Mouse (Mus musculus): Measurements from ENCODE around the gene Got1. TPM values are rescaled to one million over a fixed set of nuclear protein-coding genes. Genes with fewer than 3 reads are reported as not detected.
A peak's percentile ranks its signal among the peaks of the same experiment; 100 is the strongest.

The Got1 gene
- polyA plus RNA-seq, 1 experiment = 528 TPM

- 62% methylated on average over 9 of the region's 10 CpGs for WGBS
- no peak for DNase-seq
- no peak overlapping the region for H3K27ac ChIP-seq (ENCODE audit: insufficient read depth, low read length)
- no peaks in the 10 kb centered on the region for H3K27me3 ChIP-seq (ENCODE audit: control insufficient read depth, insufficient read depth, low read length)
- TF ChIP-seq CTCF (IDR thresholded peaks at IDR 0.05; ENCODE audit: borderline replicate concordance, insufficient read depth, low read depth, low read length) (no peak), POLR2A (IDR thresholded peaks at IDR 0.05; ENCODE audit: borderline replicate concordance, insufficient read depth, low read length) (no peak)
- peak overlapping the region; percentile 14 for H3K4me3 ChIP-seq (replicated peaks; ENCODE audit: insufficient read depth, low read depth, low read length)
- H3K4me1 ChIP-seq (ENCODE audit: control insufficient read depth, insufficient read depth, low read length) = peaks cover 15% of the 10 kb centered on the region
Observed at GRCm38 (mm10) chr19:43520402-43520801, 4.0 kb downstream of the Got1 start.

- Histone ChIP-seq H3K4me1 (ENCODE audit: control insufficient read depth, insufficient read depth, low read length) (peaks cover 15% of the 10 kb centered on the region), H3K27me3 (ENCODE audit: control insufficient read depth, insufficient read depth, low read length) (no peaks in the 10 kb centered on the region), H3K27ac (ENCODE audit: insufficient read depth, low read length) (no peak overlapping the region), H3K4me3 (replicated peaks; ENCODE audit: insufficient read depth, low read depth, low read length) (no peak overlapping the region)
- 38% methylated on average over 10 of the region's 10 CpGs for WGBS
- no peak for TF ChIP-seq CTCF (IDR thresholded peaks at IDR 0.05; ENCODE audit: borderline replicate concordance, insufficient read depth, low read depth, low read length)
- no peak for TF ChIP-seq POLR2A (IDR thresholded peaks at IDR 0.05; ENCODE audit: borderline replicate concordance, insufficient read depth, low read length)
- no peak for DNase-seq
Observed at GRCm38 (mm10) chr19:43519226-43519625, 5.2 kb downstream of the Got1 start.

- H3K27me3 ChIP-seq (ENCODE audit: control insufficient read depth, insufficient read depth, low read length) = no peaks in the 10 kb centered on the region
- H3K27ac ChIP-seq (ENCODE audit: insufficient read depth, low read length) = no peak overlapping the region
- TF ChIP-seq POLR2A (IDR thresholded peaks at IDR 0.05; ENCODE audit: borderline replicate concordance, insufficient read depth, low read length) (no peak), CTCF (IDR thresholded peaks at IDR 0.05; ENCODE audit: borderline replicate concordance, insufficient read depth, low read depth, low read length) (no peak)
- WGBS = 79% methylated on average over 7 of the region's 7 CpGs
- H3K4me1 ChIP-seq (ENCODE audit: control insufficient read depth, insufficient read depth, low read length) = peaks cover 15% of the 10 kb centered on the region
- DNase-seq = no peak
- no peak overlapping the region for H3K4me3 ChIP-seq (replicated peaks; ENCODE audit: insufficient read depth, low read depth, low read length)
Observed at GRCm38 (mm10) chr19:43518261-43518660, 6.1 kb downstream of the Got1 start.

GRCm38 (mm10) chr19:43517808-43518207 lies 6.6 kb downstream of the Got1 start:
- H3K27me3 ChIP-seq (ENCODE audit: control insufficient read depth, insufficient read depth, low read length) = no peaks in the 10 kb centered on the region
- WGBS = 36% methylated on average over 7 of the region's 7 CpGs
- no peak for TF ChIP-seq CTCF (IDR thresholded peaks at IDR 0.05; ENCODE audit: borderline replicate concordance, insufficient read depth, low read depth, low read length)
- no peak for TF ChIP-seq POLR2A (IDR thresholded peaks at IDR 0.05; ENCODE audit: borderline replicate concordance, insufficient read depth, low read length)
- no peak overlapping the region for H3K27ac ChIP-seq (ENCODE audit: insufficient read depth, low read length)
- peaks cover 15% of the 10 kb centered on the region for H3K4me1 ChIP-seq (ENCODE audit: control insufficient read depth, insufficient read depth, low read length)
- no peak overlapping the region for H3K4me3 ChIP-seq (replicated peaks; ENCODE audit: insufficient read depth, low read depth, low read length)
- no peak for DNase-seq

- DNase-seq = no peak
- Histone ChIP-seq H3K27ac (ENCODE audit: insufficient read depth, low read length) (no peak overlapping the region), H3K4me3 (replicated peaks; ENCODE audit: insufficient read depth, low read depth, low read length) (no peak overlapping the region), H3K27me3 (ENCODE audit: control insufficient read depth, insufficient read depth, low read length) (no peaks in the 10 kb centered on the region), H3K4me1 (ENCODE audit: control insufficient read depth, insufficient read depth, low read length) (peaks cover 15% of the 10 kb centered on the region)
- no peak for TF ChIP-seq POLR2A (IDR thresholded peaks at IDR 0.05; ENCODE audit: borderline replicate concordance, insufficient read depth, low read length)
- no peak for TF ChIP-seq CTCF (IDR thresholded peaks at IDR 0.05; ENCODE audit: borderline replicate concordance, insufficient read depth, low read depth, low read length)
- WGBS = 64% methylated on average over 6 of the region's 6 CpGs
Observed at GRCm38 (mm10) chr19:43517320-43517719, 7.1 kb downstream of the Got1 start.

GRCm38 (mm10) chr19:43516397-43517035 lies 7.9 kb downstream of the Got1 start:
- no peaks in the 10 kb centered on the region for H3K27me3 ChIP-seq (ENCODE audit: control insufficient read depth, insufficient read depth, low read length)
- WGBS = 53% methylated on average over 14 of the region's 14 CpGs
- peaks cover 15% of the 10 kb centered on the region for H3K4me1 ChIP-seq (ENCODE audit: control insufficient read depth, insufficient read depth, low read length)
- TF ChIP-seq POLR2A (IDR thresholded peaks at IDR 0.05; ENCODE audit: borderline replicate concordance, insufficient read depth, low read length) = no peak
- no peak for TF ChIP-seq CTCF (IDR thresholded peaks at IDR 0.05; ENCODE audit: borderline replicate concordance, insufficient read depth, low read depth, low read length)
- H3K4me3 ChIP-seq (replicated peaks; ENCODE audit: insufficient read depth, low read depth, low read length) = no peak overlapping the region
- no peak for DNase-seq
- H3K27ac ChIP-seq (ENCODE audit: insufficient read depth, low read length) = no peak overlapping the region

GRCm38 (mm10) chr19:43515668-43516396 lies 8.6 kb downstream of the Got1 start:
- DNase-seq = no peak
- TF ChIP-seq POLR2A (IDR thresholded peaks at IDR 0.05; ENCODE audit: borderline replicate concordance, insufficient read depth, low read length) (no peak), CTCF (IDR thresholded peaks at IDR 0.05; ENCODE audit: borderline replicate concordance, insufficient read depth, low read depth, low read length) (no peak)
- H3K4me1 ChIP-seq (ENCODE audit: control insufficient read depth, insufficient read depth, low read length) = peaks cover 15% of the 10 kb centered on the region
- H3K4me3 ChIP-seq (replicated peaks; ENCODE audit: insufficient read depth, low read depth, low read length) = no peak overlapping the region
- WGBS = 90% methylated on average over 23 of the region's 23 CpGs
- H3K27ac ChIP-seq (ENCODE audit: insufficient read depth, low read length) = no peak overlapping the region
- H3K27me3 ChIP-seq (ENCODE audit: control insufficient read depth, insufficient read depth, low read length) = no peaks in the 10 kb centered on the region

GRCm38 (mm10) chr19:43513874-43514273 lies 10.5 kb downstream of the Got1 start:
- H3K27me3 ChIP-seq (ENCODE audit: control insufficient read depth, insufficient read depth, low read length) = no peaks in the 10 kb centered on the region
- H3K4me1 ChIP-seq (ENCODE audit: control insufficient read depth, insufficient read depth, low read length) = peaks cover 10% of the 10 kb centered on the region
- no peak for DNase-seq
- 95% methylated on average over 8 of the region's 8 CpGs for WGBS
- no peak overlapping the region for H3K27ac ChIP-seq (ENCODE audit: insufficient read depth, low read length)
- no peak for TF ChIP-seq CTCF (IDR thresholded peaks at IDR 0.05; ENCODE audit: borderline replicate concordance, insufficient read depth, low read depth, low read length)
- TF ChIP-seq POLR2A (IDR thresholded peaks at IDR 0.05; ENCODE audit: borderline replicate concordance, insufficient read depth, low read length) = no peak
- H3K4me3 ChIP-seq (replicated peaks; ENCODE audit: insufficient read depth, low read depth, low read length) = no peak overlapping the region

All from cerebellum, adult 2 months (tissue).